Mouse (Mus musculus): ENCODE data around the gene Shisal2a. TPM values are rescaled to one million over a fixed set of nuclear protein-coding genes. Genes with fewer than 3 reads are reported as not detected.

The Shisal2a gene
- polyA plus RNA-seq (2015; fragmentation: Nextera tagmentation; extraction: Ambion mirVana), result 0.83 and 1.1 TPM in 2 replicates

DNA sequence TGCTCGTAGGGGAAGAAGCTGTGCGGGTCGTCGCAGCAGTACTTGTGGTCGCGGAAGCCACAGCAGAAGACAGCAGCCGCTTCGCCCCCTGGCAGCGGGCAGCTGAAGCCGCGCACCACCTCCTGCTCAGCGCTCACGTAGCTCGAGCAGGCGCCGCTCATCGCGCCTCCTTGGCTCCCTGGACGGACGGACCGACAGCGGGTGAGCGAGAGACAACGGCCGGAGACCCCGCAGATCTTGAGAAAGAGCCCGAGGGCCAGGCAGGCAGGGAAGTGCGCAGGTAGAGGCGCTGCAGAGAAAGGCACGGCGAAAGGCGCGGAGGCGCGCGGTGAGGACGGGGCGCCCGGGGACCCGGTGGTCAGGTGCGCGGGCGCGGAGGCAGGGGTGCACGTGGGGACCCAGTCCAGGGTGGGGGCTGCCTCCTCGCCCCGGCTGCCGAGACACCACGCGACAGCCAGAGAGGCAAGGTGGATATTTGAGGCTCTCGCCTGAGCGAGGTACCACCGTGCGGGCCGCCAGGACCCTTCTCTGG, at the start of gene Shisal2a:
Gene Shisal2a (minus strand): TSS at position 167 of the 532 bp plus-strand sequence.
- ATAC-seq (no peak), DNase-seq (ENCODE audit: low spot score) (no peak)
- Histone ChIP-seq H3K4me3 (ENCODE audit: low read depth, low read length) (peak within 1 kb of the TSS; percentile 40), H3K36me3 (ENCODE audit: insufficient read depth, low read length) (no peaks in the 10 kb centered on the region), H3K4me1 (ENCODE audit: insufficient read depth, low read depth, low read length) (no peaks in the 10 kb centered on the region), H3K27ac (ENCODE audit: low read length) (no peak within 1 kb of the TSS), H3K4me2 (replicated peaks; ENCODE audit: low read depth, low read length) (peak within 1 kb of the TSS; percentile 68), H3K9me3 (ENCODE audit: low read length) (no peaks in the 10 kb centered on the region), H3K27me3 (replicated peaks; ENCODE audit: insufficient read depth, low read length) (0 out of 2 replicates have a peak, but pooled peaks cover 8% of the 10 kb centered on the region), H3K9ac (replicated peaks; ENCODE audit: low read depth) (no peak within 1 kb of the TSS)
- TF ChIP-seq EP300 (IDR thresholded peaks at IDR 0.05) (no peak), CTCF (IDR thresholded peaks at IDR 0.05) (peak; percentile 38)
- 3% methylated on average over 52 of the region's 55 CpGs for WGBS

DNA sequence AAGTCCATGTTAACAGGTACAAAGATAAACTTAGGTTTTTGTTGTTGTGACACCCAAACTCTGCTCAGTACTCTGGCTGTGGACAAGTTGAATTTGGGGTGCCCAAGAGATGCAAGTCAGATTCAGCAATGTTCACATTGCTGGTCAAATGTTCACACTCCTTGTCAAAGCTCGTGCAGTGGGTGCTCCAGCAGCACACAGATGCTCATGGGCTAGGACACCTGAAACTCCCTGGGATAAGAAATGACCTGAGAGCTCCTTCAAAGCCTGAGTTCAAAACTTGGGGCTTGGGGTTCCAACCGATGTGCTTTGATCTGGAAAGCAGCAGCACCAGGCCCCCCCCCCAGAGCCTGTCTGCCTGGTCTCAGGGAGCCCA, 48.4 kb upstream of the Shisal2a start:
- H3K4me3 ChIP-seq (ENCODE audit: low read depth, low read length), result no peak overlapping the region
- H3K36me3 ChIP-seq (ENCODE audit: insufficient read depth, low read length), result no peaks in the 10 kb centered on the region
- ATAC-seq, result no peak
- no peak for DNase-seq (ENCODE audit: low spot score)
- WGBS, result 33% methylated on average over 2 of the region's 2 CpGs
- H3K9ac ChIP-seq (replicated peaks; ENCODE audit: low read depth), result no peak overlapping the region
- H3K9me3 ChIP-seq (ENCODE audit: low read length), result no peaks in the 10 kb centered on the region
- no peak overlapping the region for H3K4me2 ChIP-seq (replicated peaks; ENCODE audit: low read depth, low read length)
- H3K27me3 ChIP-seq (replicated peaks; ENCODE audit: insufficient read depth, low read length), result no peaks in the 10 kb centered on the region
- no peak overlapping the region for H3K27ac ChIP-seq (ENCODE audit: low read length)
- no peaks in the 10 kb centered on the region for H3K4me1 ChIP-seq (ENCODE audit: insufficient read depth, low read depth, low read length)
- no peak for TF ChIP-seq CTCF (IDR thresholded peaks at IDR 0.05)
- TF ChIP-seq EP300 (IDR thresholded peaks at IDR 0.05), result no peak

DNA sequence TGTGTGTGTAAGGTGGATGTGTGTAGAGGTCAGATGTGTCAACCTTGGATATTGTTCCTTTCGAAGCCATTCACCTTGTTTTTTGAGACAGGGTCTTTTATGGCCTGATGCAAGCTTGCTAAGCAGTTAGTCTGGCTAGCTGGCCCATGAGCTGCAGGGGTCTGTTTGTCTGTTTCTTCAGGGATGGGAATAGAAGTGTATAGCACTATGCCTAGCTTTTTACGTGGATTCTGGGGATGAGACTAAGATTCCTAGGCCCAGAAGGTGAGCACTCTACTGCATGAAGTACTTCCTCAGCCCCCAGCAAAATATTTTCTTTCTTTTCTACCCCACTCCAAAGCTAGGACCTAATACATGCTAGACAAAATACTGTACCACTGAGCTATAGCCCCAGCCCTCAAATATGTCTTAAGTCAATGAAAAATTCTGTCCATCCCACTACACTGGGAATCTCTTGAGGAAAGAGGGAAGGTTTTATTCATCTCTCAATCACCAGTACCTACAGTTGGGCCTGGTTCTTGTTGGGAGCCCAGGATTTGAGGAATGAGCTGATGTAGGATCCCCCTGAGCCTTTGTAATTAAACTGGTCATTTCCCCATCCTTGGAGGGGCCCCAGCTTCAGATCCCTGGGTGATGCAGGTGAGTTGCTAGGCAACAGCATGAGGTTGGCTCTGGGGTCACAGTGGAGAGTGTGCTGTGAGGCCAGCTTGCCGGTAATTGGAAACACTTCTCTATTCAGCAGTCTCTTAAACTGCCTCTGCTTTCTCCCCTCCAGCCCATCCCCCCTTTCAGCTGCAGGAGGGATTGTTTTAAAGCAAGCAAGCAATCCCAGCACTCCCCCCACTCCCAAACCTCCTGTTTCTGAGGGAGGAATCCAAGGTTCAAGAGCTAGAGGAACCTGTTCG, 47.8 kb upstream of the Shisal2a start:
- no peak for ATAC-seq
- TF ChIP-seq EP300 (IDR thresholded peaks at IDR 0.05) (no peak), CTCF (IDR thresholded peaks at IDR 0.05) (no peak)
- H3K4me3 ChIP-seq (ENCODE audit: low read depth, low read length), result no peak overlapping the region
- no peaks in the 10 kb centered on the region for H3K27me3 ChIP-seq (replicated peaks; ENCODE audit: insufficient read depth, low read length)
- H3K27ac ChIP-seq (ENCODE audit: low read length), result no peak overlapping the region
- H3K4me2 ChIP-seq (replicated peaks; ENCODE audit: low read depth, low read length), result no peak overlapping the region
- no peak for DNase-seq (ENCODE audit: low spot score)
- H3K4me1 ChIP-seq (ENCODE audit: insufficient read depth, low read depth, low read length), result no peaks in the 10 kb centered on the region
- 51% methylated on average over 4 of the region's 4 CpGs for WGBS
- H3K9me3 ChIP-seq (ENCODE audit: low read length), result no peaks in the 10 kb centered on the region
- no peak overlapping the region for H3K9ac ChIP-seq (replicated peaks; ENCODE audit: low read depth)
- no peaks in the 10 kb centered on the region for H3K36me3 ChIP-seq (ENCODE audit: insufficient read depth, low read length)

DNA sequence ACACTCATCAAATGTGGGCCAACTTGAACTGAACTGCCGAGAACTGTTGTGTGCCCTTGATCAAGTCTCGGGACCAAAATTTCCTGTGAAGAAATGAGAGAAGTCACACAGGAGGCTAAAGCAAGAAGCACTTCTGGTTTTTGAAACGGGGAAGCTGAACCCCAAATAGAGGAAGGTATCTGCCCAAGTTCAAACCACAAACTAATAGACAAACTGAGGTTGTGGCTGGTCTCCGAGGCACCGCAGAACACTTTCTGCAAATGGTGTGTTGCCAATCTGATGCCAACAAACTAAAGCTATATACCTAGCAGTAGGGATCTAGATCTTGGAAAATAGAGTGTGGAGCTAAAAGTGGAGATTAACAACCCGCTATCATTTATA, 45.2 kb upstream of the Shisal2a start:
- H3K9ac ChIP-seq (replicated peaks; ENCODE audit: low read depth), result no peak overlapping the region
- ATAC-seq (no peak), DNase-seq (ENCODE audit: low spot score) (no peak)
- H3K4me3 ChIP-seq (ENCODE audit: low read depth, low read length), result no peak overlapping the region
- WGBS, result 54% methylated on average over 6 of the region's 6 CpGs
- no peaks in the 10 kb centered on the region for H3K36me3 ChIP-seq (ENCODE audit: insufficient read depth, low read length)
- no peaks in the 10 kb centered on the region for H3K9me3 ChIP-seq (ENCODE audit: low read length)
- no peaks in the 10 kb centered on the region for H3K27me3 ChIP-seq (replicated peaks; ENCODE audit: insufficient read depth, low read length)
- TF ChIP-seq CTCF (IDR thresholded peaks at IDR 0.05) (no peak), EP300 (IDR thresholded peaks at IDR 0.05) (no peak)
- H3K27ac ChIP-seq (ENCODE audit: low read length), result no peak overlapping the region
- no peaks in the 10 kb centered on the region for H3K4me1 ChIP-seq (ENCODE audit: insufficient read depth, low read depth, low read length)
- no peak overlapping the region for H3K4me2 ChIP-seq (replicated peaks; ENCODE audit: low read depth, low read length)

DNA sequence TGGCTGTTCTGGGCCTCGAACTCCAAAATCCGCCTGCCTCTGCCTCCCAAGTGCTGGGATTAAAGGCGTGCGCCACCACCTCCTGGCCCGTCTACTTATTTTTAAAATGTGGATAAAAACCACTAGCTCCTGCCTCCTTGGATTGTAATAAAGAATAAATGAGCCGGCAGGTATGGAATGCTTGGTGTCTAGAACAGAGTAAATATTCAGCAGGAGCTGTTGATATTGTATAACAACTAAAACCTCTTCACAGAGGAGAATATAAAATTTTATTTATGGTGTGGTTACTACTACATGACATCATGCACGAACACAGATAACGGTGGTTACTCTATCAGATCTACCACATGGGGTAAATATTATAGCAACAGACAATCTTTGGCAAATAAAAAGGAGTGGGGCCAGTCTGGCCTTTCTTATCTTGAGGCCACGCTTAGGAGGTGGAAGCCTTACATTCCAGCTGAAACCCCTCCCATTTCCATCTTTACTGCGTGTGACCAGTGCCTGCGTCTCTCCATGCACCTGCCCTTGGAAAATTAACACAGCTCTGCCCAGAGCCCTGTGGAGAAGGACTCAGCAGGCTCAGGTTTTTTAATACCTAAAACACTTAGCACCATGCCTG, 44.7 kb upstream of the Shisal2a start:
- Histone ChIP-seq H3K27ac (ENCODE audit: low read length) (no peak overlapping the region), H3K4me3 (ENCODE audit: low read depth, low read length) (no peak overlapping the region), H3K27me3 (replicated peaks; ENCODE audit: insufficient read depth, low read length) (no peaks in the 10 kb centered on the region), H3K4me2 (replicated peaks; ENCODE audit: low read depth, low read length) (no peak overlapping the region), H3K36me3 (ENCODE audit: insufficient read depth, low read length) (no peaks in the 10 kb centered on the region), H3K4me1 (ENCODE audit: insufficient read depth, low read depth, low read length) (no peaks in the 10 kb centered on the region), H3K9me3 (ENCODE audit: low read length) (no peaks in the 10 kb centered on the region), H3K9ac (replicated peaks; ENCODE audit: low read depth) (no peak overlapping the region)
- 34% methylated on average over 11 of the region's 11 CpGs for WGBS
- DNase-seq (ENCODE audit: low spot score) (peak; percentile 44), ATAC-seq (peak; percentile 91)
- TF ChIP-seq CTCF (IDR thresholded peaks at IDR 0.05) (no peak), EP300 (IDR thresholded peaks at IDR 0.05) (peak; percentile 22; the same call in 1 of the 2 replicates)

DNA sequence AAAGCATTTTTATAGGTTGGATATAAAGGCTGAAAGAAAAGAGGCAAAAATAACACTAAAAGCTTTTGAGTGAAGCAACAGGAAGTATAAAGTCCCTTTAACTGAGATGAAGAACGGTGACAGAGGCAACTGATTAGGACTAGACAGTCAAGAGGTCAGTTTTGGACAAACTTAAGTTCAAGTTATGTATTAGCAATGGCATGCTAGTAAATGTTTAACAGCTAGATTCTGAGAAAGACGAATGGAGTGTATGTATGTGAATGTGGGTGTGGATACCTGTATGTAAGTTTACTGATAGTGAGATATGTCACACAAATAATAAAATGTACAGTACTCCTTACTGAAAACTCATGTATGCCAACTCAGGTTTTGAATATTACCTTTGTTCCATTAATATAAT, 41.4 kb upstream of the Shisal2a start:
- ATAC-seq (no peak), DNase-seq (ENCODE audit: low spot score) (no peak)
- Histone ChIP-seq H3K4me1 (ENCODE audit: insufficient read depth, low read depth, low read length) (no peaks in the 10 kb centered on the region), H3K9ac (replicated peaks; ENCODE audit: low read depth) (no peak overlapping the region), H3K9me3 (ENCODE audit: low read length) (no peaks in the 10 kb centered on the region), H3K27me3 (replicated peaks; ENCODE audit: insufficient read depth, low read length) (no peaks in the 10 kb centered on the region), H3K4me2 (replicated peaks; ENCODE audit: low read depth, low read length) (no peak overlapping the region), H3K36me3 (ENCODE audit: insufficient read depth, low read length) (no peaks in the 10 kb centered on the region), H3K27ac (ENCODE audit: low read length) (no peak overlapping the region), H3K4me3 (ENCODE audit: low read depth, low read length) (no peak overlapping the region)
- WGBS, result 35% methylated on average over 2 of the region's 2 CpGs
- no peak for TF ChIP-seq EP300 (IDR thresholded peaks at IDR 0.05)

All from lung, postnatal 0 days (tissue).